Mouse (Mus musculus) adrenal gland, postnatal 14 days (tissue): ENCODE results near the gene Med17. TPM values are rescaled to one million over a fixed set of nuclear protein-coding genes. Genes with fewer than 3 reads are reported as not detected.
A peak's percentile ranks its signal among the peaks of the same experiment; 100 is the strongest.

Source experiments
- DNase-seq: peaks from one replicate; pipeline ENCODE4 v3.0.0; 2021; ENCODE audit warnings: mixed read lengths
- total RNA-seq: library from RNA; stranded (reverse); gene quantifications from 2 replicates; pipeline ENCODE4 v1.2.3, GENCODE M21; 2021

Med17 gene
- total RNA-seq, 1 experiment from 2014 or later, result 28.2 TPM

DNA sequence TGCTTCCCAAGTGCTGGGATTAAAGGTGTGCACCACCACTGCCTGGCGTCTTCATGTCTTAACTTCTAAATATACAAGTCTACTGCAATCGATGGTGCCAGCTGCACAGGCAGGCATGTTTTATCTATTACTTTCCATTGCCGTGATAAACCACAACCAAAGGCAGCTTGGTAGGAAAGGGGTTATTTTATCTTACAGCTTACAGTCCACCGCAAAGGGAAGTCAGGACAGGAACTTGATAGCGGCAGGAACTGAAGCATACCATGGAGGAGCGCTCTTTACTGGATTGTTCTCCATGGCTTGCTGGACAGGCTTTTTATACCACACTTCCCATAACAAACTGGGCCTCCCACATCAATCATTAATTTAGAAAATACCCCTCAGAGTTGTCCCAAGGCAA lies 9.5 kb upstream of the Med17 start:
- DNase-seq, result no peak

DNA sequence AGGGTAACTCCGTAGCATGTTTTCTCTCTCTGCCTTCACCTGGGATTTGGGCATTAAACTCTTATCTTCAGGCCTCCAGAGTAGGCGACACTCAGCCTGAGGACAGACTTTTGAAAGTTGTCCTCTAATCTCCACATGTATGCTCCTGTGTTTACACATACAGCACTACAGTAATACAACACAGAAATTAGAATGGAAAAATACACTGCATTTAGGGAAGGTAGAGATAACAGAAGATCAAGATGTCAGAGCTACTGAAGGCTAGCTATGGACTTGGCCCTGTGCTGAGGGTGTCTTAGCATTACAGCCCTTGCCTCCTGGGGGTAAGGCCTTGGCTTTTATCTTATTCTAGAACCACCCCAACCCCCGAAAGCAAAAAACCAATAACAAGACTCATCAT lies 8.7 kb upstream of the Med17 start:
- DNase-seq, result no peak

DNA sequence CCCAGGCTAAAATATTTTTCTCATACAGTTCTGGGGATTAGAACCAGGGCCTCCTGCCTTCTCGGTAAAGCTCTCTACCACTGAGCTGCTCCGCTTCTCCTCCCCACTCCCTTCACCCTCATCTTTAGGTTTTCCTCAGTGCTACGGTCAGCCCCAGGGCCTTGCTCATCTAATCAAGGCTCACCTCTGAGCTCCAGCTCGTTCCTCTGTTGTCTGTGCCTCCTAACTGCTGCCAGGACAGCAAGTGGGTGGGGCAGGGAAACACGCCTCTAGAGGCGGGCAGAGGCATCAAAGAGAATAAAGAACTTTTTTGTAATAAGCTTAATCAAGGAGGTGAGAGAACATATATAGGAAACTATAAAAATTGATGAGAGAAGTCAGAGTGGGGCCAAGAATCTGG lies 8.1 kb upstream of the Med17 start:
- no peak for DNase-seq

DNA sequence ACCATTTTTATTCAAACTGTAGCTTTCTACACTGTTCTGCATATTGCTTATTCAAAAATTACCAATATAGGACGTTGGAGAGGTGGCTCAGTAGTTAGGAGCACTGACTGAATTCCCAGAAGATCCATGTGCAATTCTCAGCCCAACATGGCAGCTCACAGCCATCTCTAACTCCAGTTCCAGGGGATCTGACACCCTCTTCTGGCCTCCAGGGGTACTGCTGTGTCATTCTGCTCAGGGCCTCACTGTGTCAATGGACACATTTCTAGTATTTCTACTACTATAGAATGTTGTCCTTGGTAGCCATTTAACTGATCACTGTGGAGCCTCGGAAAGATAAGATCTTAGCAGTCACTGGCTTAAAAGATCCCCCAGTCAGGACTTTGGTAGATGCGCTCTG lies 5.7 kb upstream of the Med17 start:
- peak; percentile 40 for DNase-seq

DNA sequence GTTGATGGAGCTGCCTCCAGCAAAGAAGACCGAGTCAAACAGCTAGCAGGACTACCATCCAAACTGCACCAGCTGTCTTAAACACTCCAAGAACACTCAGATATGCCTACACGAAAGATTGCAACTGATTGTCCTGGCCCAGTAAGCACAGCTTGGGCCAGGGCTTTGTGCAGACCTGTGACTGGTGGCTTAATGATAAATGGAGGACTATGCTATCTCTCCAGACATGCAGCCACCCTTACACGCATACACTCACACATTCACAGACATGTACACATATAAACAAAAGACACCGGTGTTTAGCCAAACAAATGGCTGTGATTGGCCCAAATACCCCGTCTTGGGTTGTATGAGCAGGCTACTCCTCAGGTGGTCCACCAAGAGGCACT lies 754 bp upstream of the Med17 start:
- DNase-seq, result no peak

DNA sequence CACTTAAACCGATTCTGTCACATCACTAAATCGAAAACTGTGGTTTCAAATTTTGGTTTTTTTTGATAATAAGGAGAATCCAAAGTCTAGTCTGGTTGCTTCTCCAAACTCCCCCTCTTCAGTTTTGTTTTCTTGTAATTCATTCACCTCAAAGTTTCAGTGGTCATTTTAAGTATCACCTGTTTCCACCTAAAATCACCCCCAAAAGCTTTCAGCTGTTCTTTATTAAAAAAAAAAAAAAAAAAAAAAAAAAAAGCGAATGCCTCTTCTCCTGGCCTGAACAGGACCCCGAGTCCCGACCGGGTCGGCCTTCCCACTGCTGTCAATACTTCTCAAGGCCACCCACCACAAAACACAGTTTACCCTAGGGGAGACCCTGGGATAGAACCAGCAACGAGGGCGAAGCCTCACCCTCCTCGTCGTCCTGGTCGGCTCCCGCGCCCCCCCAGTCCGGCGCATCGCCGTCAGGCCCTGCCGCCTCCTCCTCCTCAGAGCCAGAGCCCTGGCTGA lies 537 bp downstream of the Med17 start:
- DNase-seq, result no peak

DNA sequence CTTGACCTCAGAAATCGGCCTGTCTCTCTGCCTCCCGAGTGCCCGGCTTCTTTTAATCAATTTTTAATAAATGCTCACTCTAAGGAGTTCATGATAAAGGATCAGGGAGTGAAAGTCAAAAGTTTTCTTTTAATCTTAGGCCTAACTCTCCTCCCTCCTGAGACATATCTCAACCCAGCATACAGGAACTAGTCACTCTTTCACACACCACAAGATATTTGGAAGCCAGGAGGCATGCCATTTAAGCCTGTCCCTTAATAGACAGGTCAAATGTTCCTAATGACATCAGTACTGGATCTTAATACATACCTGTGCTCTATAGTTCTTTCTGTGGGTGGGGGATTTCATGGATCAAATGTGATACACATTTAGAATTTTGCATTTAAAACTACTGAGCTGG lies 1.4 kb downstream of the Med17 start:
- no peak for DNase-seq

DNA sequence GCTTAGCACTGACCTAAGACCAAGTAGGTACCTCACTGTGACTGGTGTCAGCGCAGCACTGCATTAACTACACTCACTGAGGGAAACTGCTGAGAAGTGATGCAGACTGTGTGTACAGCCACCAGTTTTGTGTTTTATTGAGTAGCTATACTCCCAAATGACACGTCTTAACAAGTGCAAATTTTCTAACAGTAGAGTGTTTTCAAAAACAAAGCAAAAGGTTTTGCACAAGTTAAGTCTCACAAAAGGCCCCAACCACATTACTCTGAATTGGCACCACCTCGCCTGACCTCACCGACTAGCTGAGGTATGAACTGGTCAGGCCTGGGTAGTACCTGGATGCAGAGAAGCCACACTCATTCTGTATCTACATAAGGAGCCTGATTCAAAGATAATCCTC lies 2.9 kb downstream of the Med17 start:
- no peak for DNase-seq

DNA sequence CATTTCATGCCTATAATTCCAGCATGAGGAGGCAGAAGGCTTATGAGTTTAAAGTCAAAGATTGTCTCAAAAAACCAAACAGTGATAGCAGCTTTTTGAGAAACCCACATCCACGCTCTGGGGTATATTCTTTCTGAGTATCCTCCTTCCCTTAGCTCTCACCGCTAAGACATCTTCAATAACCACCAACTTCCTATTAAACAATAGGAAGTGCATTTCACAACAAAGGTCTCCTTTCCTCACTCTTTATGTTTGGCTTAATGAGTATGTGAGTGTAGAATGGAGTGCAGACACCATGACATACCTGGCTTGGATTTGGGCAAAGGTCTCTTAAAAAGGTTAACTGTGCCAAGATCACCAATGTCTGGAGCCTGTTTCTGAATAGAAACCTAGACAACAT lies 5.8 kb downstream of the Med17 start:
- no peak for DNase-seq

DNA sequence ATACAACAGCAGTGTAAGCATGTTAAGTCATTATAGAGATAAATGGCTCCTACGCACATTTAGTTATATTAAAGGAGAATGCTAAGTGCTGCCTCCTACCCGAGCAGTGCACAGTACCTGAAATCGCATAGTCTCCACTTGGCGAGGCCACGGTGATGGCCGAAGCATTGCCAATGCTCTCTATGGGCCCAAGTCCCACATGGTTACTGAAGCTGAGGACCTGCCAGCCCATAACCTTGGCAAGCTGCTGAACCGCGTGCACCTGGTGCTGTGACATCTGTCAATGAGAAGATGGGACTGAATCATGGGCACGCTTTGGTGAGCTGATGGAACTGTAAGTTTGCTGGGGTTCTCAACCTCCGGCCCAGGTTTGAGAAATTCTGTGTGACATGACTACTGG lies 16.2 kb downstream of the Med17 start:
- DNase-seq, result no peak

DNA sequence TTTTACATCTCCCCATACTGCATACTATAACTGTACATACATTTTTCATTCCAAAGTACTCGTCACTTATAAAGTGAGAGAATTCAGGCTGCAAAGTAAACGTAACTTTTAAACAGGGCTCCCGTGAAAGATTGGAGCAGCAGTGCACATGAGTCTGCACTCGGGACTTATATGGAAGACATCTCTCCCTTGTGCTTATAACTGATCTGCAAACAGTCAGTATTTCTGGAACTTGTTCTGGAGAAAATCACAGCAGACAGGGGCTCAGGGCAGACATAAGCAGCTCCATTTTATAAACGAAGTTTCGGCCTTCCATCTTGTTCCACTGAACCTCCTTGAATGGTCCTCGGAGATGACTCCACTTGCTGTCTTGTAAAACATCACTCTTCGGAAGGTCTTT lies 17.8 kb downstream of the Med17 start:
- DNase-seq, result no peak

DNA sequence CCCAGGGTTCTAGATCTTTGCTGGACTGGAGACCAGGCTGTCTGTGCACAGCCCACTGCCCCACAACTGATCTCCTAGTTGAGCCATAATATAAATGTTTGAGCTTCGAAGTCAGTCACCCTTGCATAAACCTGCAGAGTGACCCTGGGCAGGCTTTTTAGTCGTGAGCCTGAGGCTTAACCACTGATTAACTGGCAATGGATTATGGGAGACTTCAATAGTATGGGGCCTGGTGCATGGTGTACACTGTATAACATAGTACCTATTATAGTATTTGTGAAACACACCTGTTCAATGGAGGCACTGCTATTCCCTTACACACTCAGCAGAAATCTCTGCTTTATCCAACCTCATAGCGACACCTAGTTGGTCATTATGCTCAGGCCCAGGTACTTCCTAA lies 23.5 kb downstream of the Med17 start:
- no peak for DNase-seq

DNA sequence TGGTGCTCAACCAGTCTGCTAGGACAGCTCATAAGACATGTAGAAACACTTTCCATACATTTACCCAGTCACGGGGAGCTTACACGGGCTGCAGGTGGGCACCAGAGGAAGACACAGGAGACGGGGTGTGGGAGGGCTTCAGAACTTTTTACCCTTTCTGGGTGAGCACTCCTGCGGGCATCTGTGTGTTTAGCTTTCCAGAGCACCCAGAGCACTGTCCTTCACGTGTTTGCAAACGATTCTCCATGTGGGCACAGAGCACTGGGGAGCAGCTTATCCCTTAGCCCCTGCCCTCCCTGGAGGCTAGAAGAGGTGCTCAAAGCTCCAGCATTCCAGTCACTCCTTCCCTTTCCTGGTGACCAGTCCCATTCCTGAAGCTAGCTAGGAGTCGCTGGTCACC lies 25.2 kb downstream of the Med17 start:
- no peak for DNase-seq

DNA sequence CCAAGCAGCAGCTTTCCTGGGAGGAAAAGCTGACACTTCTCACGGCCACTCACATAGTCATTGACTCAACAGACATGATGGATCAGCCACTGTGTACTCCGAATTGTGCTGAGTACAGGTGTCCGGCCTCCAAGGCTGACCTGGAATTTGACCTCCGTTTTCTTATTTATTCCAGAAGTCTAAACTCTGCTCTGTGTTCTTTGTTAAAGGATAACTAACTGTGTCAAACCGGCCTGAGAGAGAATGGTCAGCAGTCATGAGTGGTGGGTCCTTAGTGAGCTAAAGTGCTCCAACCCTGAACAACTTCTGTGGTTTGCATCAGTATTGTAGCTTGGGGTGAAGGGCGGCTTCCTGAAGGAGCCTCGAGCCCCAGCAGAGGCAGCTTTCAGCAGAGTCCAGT lies 27.5 kb downstream of the Med17 start:
- DNase-seq, result no peak

DNA sequence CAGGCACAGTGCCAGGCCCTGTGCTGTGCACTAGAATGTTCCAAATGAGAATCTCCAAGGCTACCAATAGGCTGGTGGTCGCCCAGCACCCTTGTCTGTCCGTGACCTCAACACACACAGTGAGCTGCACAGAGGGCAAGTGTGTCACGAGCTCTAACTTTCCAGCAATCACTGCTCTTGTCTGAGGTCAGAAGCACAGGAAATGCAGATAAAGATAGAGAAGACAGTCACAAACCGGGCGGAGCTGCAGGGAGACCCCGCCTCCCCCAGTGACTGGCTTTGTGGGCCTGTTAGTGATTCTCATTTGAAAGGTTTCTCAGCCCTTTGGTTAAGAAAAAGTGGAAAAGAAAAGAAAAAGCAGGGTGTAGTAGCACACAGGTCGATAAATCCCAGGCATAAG lies 29.4 kb downstream of the Med17 start:
- DNase-seq, result peak; percentile 13

DNA sequence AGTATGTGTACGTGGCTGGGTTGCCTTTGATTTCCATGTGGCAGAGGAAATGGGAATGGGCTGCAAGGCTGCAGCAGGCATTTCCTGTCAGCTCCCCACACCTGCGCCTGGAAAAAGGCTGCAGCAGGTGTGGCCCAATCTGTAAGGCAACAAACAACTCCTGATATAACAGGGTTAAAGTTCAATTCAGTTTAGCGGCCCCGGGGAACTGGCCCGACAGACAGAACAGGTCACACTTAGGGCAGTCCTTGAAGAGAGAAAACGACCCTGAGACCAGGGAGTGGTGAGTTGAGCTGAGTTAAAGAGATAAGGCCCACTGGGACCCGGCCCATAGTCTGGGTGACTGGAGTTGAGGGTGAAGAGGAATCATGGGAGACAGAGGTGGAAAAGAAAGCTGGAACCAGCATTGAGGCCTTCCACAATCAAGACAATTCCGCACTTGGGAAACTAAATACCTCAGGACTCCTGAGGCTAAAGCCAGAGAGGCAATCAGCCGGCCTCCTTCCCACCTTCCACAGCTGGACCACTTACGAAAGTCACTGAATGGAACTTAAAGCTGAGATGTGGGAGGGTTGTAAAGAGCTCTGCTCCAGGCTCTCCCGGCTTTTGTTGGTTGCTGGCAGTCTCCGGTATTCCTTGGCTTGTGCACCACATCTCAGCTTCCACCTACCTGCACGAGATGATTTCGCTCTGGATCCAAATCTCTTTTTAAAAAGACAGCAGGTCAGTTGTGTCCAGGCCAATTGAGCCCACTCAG lies 34.2 kb downstream of the Med17 start:
- no peak for DNase-seq

DNA sequence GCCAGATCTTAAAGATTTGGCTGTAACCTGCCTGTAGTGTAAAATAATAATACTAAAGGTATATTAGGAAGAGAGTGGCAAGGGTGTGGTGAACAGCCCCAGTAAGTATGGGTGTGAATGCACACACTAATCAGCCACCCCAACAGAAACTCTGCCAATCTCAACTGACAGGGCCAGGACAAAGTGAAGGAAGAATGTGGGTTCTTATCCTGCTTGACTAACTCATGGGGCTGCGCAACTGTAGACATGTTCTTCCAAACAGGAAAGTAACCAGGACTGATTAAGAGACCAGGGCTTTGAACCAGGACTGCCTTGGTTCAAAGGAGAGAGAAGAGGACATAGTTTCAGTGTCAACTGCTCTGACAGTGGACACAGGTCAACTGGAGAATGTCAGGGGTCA lies 37.6 kb downstream of the Med17 start:
- DNase-seq, result no peak

DNA sequence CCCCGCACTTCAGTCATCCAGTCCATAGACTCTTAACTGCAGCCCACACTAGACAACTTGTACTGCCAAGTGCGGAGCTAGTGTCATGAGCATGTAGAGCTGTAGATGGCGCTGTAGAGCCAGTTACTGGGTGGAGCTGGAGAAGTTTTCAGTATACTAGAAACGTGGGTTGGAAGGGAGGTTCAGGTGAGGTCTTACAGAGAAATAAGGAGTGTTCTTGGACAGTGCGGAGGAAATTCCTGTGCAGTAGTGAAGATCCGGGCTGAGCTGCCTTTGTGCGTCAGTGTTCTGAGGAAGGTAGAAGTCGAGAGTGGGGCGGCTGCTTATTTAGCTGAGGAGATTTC lies 38.2 kb downstream of the Med17 start:
- peak; percentile 78 for DNase-seq

DNA sequence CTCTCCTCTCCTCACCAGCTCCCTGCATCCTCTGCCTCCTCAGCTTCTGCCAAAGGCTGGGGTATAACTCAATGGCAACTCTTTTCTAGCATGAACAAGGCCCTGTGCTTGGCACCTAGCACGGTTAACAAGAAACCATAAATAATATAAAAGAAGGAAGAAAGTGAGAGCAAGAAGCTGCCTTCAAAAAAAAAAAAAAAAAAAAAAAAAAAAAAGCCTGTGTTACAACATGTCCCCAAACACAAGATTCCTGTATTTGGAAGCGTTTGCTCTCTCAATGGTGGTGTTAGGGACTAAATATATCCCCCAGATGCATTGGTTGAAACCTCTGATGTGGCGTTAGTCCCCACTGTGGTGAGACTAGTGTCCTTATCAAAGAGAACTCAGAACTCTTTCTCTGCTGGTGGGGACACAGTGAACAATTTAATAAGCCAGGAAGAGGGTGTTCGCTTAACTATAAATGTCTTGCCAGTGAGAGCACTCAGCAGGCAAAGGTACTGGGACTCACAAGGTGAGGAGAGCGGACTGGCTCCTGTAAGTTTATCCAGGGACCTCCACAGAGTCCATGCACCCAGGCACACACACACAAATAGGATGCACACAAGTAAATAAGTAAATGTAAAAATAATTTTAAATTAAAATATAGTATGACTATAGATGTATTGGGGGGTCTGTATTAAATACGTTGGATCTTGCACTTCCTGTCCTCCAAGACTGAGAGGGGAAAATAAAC lies 38.7 kb downstream of the Med17 start:
- no peak for DNase-seq

DNA sequence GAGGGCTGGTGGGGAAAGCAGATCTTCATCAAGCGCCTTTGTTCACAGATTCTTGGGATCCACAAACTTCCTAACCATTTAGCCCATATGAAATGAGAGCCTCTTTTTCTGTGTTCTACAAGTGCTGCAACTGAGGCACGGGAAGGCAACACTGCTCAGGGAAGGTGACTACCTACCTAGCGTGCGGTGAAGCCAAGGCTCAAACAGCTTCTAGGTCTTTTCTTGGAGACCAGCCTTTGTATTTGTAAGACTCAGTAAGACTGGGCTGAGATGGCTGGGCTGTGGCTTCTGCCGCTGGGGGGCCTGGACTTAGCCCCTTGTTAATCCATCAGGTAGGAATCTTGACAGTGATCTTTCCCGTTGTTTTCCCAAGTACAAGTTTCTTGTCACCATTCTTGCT lies 39.7 kb downstream of the Med17 start:
- no peak for DNase-seq

DNA sequence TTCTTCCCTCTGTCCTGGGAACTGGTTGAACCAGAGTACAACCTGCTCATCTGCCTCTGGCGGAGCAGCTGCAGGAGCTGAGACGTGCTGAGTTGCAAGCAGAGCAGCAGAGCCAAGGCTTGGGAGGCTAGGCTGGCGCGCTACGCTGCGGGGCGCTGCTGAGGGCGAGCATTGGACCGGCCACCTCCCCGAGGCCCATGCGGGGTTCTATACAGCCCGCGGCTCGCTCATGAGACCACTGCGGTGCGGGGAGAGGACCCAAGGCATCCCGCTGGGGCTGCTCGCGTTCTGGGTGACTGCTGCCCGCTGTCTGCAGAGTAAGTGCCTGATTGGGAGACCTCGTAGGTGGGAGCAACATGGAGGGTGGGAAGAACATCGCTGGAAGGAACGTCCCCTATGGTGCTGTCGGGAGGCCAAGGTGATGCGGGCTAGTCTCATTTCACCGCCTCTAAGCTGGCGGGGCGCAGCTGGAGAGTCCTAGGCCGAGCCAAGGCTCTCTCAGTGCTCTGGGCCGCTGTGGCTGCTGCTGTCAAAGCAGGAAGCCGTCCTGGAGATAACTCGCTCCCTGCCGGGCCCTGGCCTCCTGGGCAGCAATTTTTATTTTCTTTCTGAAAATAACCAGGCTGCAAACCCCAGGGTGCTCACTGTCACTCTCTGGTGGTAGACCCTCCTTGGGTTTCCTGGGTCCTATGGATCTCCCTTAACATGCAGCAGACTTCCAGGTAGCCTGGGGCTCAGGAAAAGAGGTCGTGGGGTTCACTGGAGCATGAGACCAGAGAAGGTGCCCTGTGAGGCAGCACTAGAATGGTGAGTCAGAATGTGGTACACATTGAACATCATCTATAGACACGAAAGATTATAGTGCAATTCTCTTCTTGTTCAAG lies 40.4 kb downstream of the Med17 start, which contains the start of gene Vstm5:
Gene Vstm5 (plus strand): TSS at position 4 of the 884 bp plus-strand sequence.
- DNase-seq, result peak; percentile 65

DNA sequence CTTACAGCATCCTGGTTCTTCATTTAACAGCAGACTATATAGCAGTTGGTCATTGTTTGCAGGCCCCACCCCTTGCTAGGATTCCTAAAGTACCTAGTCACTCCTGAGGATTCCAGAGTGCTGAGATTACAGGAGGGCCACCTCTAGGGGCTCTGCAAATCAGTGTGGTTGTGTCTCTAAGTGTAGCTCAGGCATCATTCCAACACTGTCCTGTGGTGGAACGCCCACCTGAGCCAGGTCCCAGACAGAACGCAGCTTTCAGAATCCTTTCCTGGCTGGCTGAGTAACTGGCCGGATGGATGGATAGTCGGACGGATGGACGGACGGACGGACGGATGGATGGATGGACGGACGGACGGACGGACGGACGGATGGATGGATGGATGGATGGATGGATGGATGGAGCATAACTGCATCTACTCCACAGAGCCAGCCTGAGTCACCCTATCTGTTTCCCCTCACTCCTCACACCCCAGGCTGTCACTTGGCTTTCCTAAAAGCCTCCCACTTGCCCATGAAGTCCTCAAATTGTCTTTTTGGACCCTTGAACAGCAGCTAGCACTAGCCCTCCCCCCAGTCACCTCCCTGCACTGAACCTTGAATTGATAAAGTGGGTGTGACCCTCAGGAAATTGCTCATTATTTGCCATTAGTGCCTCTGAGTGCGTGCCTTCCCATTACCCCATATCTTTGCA lies 41.3 kb downstream of the Med17 start:
- no peak for DNase-seq
